Mouse (Mus musculus) kidney, postnatal 0 days (tissue): ENCODE data around the gene Higd2a. TPM values are rescaled to one million over a fixed set of nuclear protein-coding genes. Genes with fewer than 3 reads are reported as not detected.
A peak's percentile ranks its signal among the peaks of the same experiment; 100 is the strongest.

Experiments used
- ATAC-seq: fragments of 200-750 bp; cut with Nextera tagmentation; replicated peaks from 2 replicates; pipeline ENCODE4 v1.8.0; 2017; ENCODE audit warnings: low read depth, moderate number of reproducible peaks, moderate TSS enrichment, moderate library complexity; ENCODE audit not compliant: low FRiP score
- DNase-seq: peaks from one replicate; pipeline ENCODE4 v3.0.0-alpha.2; 2016; ENCODE audit warnings: low spot score
- H3K27ac ChIP-seq: fragments of 300-500 bp; sonication (generic); 2 replicates; pipeline ENCODE4 v1.5.1; 2014; ENCODE audit warnings: mild to moderate bottlenecking
- H3K27me3 ChIP-seq: fragments of 300-500 bp; sonication (generic); 2 replicates; pipeline ENCODE4 v1.6.1; 2014; ENCODE audit warnings: low read length, mixed read lengths; ENCODE audit not compliant: insufficient read depth
- H3K36me3 ChIP-seq: fragments of 300-500 bp; sonication (generic); 2 replicates; pipeline ENCODE4 v1.6.1; 2014; ENCODE audit warnings: low read length, mixed read lengths; ENCODE audit not compliant: insufficient read depth
- H3K4me1 ChIP-seq: fragments of 300-500 bp; sonication (generic); replicated peaks from 2 replicates; pipeline ENCODE4 v1.6.1; 2014; ENCODE audit warnings: antibody characterized with exemption, low read length, mixed read lengths; ENCODE audit not compliant: insufficient read depth
- H3K4me2 ChIP-seq: fragments of 300-500 bp; sonication (generic); 2 replicates; pipeline ENCODE4 v1.6.1; 2014; ENCODE audit warnings: mild to moderate bottlenecking, low read length, moderate library complexity, mixed read lengths
- H3K4me3 ChIP-seq: fragments of 300-500 bp; sonication (generic); replicated peaks from 2 replicates; pipeline ENCODE4 v1.5.1; 2014; ENCODE audit warnings: low read depth, low read length
- H3K9ac ChIP-seq: fragments of 300-500 bp; sonication (generic); 2 replicates; pipeline ENCODE4 v1.6.1; 2014; ENCODE audit warnings: low read depth, low read length
- H3K9me3 ChIP-seq: fragments of 300-500 bp; sonication (generic); replicated peaks from 2 replicates; pipeline ENCODE4 v1.6.1; 2016; ENCODE audit warnings: low read length, inconsistent platforms, mixed read lengths
- CTCF ChIP-seq: IDR thresholded peaks from 2 replicates; pipeline ENCODE4 v1.5.1; 2016; ENCODE audit warnings: antibody characterized with exemption, low read depth, mild to moderate bottlenecking, moderate library complexity
- WGBS: fragments of 180-500 bp; shearing (Covaris S2); extraction: QIAGEN DNeasy Blood & Tissue Kit; methylation state at CpG from one replicate; pipeline ENCODE4 v1.1.7; 2014; 5-methylcytosine and 5-hydroxymethylcytosine counted together
- polyA plus RNA-seq: library from polyadenylated mRNA; unstranded; fragments of >200 nt; fragmentation: Nextera tagmentation; extraction: Ambion mirVana; gene quantifications from 2 replicates; pipeline ENCODE4 v1.2.1, GENCODE M21; 2015

Gene Higd2a
- polyA plus RNA-seq, 1 experiment from 2014 or later: 317 TPM

GRCm38 (mm10) chr13:54560608-54561007 lies 29.4 kb upstream of the Higd2a start:
- H3K4me2 ChIP-seq: no peak overlapping the region
- peaks cover 7% of the 10 kb centered on the region for H3K4me1 ChIP-seq
- H3K27ac ChIP-seq: no peak overlapping the region
- ATAC-seq (no peak), DNase-seq (no peak)
- TF ChIP-seq CTCF: no peak
- H3K9me3 ChIP-seq: no peaks in the 10 kb centered on the region
- peaks cover 51% of the 10 kb centered on the region for H3K36me3 ChIP-seq
- 89% methylated on average over 7 of the region's 7 CpGs for WGBS
- H3K27me3 ChIP-seq: no peaks in the 10 kb centered on the region
- no peak overlapping the region for H3K4me3 ChIP-seq
- no peak overlapping the region for H3K9ac ChIP-seq

- no peaks in the 10 kb centered on the region for H3K9me3 ChIP-seq
- H3K4me3 ChIP-seq: no peak overlapping the region
- TF ChIP-seq CTCF: no peak
- H3K27me3 ChIP-seq: no peaks in the 10 kb centered on the region
- peaks cover 37% of the 10 kb centered on the region; the same call in 1 of the 2 replicates for H3K36me3 ChIP-seq
- H3K4me2 ChIP-seq: no peak overlapping the region
- H3K4me1 ChIP-seq: peaks cover 7% of the 10 kb centered on the region
- H3K27ac ChIP-seq: peak overlapping the region; percentile 80; the same call in 1 of the 2 replicates
- 42% methylated on average over 7 of the region's 7 CpGs for WGBS
- no peak overlapping the region for H3K9ac ChIP-seq
- peak; percentile 83 for ATAC-seq
- DNase-seq: peak; percentile 44
Observed at GRCm38 (mm10) chr13:54562562-54562961, 27.4 kb upstream of the Higd2a start.

DNA sequence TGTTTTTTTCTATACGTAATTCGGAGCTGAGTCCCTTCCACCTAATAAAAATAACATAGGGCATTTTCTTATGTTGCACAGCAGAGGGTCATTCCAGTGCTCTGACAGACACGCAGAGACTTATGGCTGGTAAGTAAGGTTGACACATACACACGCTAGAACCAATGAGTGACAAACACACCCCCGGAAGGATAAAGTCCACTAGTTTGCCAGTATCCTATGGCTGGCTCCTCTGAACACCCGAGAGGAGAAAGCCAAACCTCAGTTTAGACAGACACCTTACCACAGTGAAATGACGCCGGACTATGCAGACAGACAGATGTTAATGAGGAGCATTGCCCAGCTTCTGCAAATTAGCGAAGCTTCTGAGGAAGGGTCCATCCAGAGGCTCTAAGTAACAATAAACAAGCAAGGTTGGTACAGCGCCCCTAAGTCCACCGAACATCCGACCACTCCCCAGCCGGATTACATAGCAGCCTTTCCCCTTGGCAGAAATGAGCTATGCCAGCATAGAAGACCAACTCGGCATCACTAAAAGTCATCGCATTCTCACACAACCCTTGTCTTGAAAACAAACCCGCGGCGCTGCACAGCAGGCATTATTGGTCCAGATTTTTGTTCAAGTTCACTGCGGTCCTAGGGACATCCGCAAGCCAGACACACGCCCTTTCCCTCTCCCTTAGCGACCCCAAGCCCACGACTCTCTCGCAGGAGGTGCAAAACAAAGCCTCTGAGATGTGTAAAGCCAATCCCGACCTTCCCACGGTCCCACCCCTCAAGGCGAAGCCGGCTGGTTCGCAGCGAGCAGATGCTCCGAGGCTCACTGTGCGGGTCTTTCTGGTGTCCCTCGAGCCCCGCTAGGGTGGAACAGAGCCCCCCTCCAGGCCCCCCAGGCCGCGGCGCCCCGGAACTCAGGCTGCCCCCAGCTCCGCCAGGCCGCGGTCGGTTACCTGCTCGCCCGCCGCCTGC lies 25.5 kb upstream of the Higd2a start:
- TF ChIP-seq CTCF: no peak
- peak overlapping the region; percentile 72 for H3K4me2 ChIP-seq
- no peaks in the 10 kb centered on the region for H3K9me3 ChIP-seq
- peak overlapping the region; percentile 76 for H3K27ac ChIP-seq
- WGBS: 8% methylated on average over 45 of the region's 45 CpGs
- H3K4me3 ChIP-seq: peak overlapping the region; percentile 91
- H3K27me3 ChIP-seq: no peaks in the 10 kb centered on the region
- DNase-seq: peak; percentile 30
- ATAC-seq: no peak; the same call in 1 of the 2 replicates
- peak overlapping the region; percentile 98 for H3K9ac ChIP-seq
- peaks cover 7% of the 10 kb centered on the region for H3K4me1 ChIP-seq
- H3K36me3 ChIP-seq: peaks cover 20% of the 10 kb centered on the region; the same call in 1 of the 2 replicates

- 0% methylated on average over 27 of the region's 27 CpGs for WGBS
- Histone ChIP-seq H3K4me1 (peaks cover 7% of the 10 kb centered on the region), H3K36me3 (peaks cover 13% of the 10 kb centered on the region; the same call in 1 of the 2 replicates), H3K27ac (peak within 1 kb of the TSS; percentile 77), H3K4me3 (peak within 1 kb of the TSS; percentile 91), H3K27me3 (no peaks in the 10 kb centered on the region), H3K9ac (peak within 1 kb of the TSS; percentile 98), H3K9me3 (no peaks in the 10 kb centered on the region), H3K4me2 (peak within 1 kb of the TSS; percentile 72)
- DNase-seq: peak; percentile 96
- ATAC-seq: peak; percentile 86
- no peak for TF ChIP-seq CTCF
Observed at GRCm38 (mm10) chr13:54565201-54565581, 24.8 kb upstream of the Higd2a start, which contains the start of gene 4833439L19Rik. TSS of gene 4833439L19Rik (minus strand) at chr13:54565435.

- no peaks in the 10 kb centered on the region for H3K9me3 ChIP-seq
- peak overlapping the region; percentile 72 for H3K4me2 ChIP-seq
- peak overlapping the region; percentile 8; the same call in 1 of the 2 replicates for H3K9ac ChIP-seq
- 39% methylated on average over 8 of the region's 8 CpGs for WGBS
- H3K27ac ChIP-seq: peak overlapping the region; percentile 77
- H3K27me3 ChIP-seq: no peaks in the 10 kb centered on the region
- TF ChIP-seq CTCF: peak; percentile 66
- H3K4me1 ChIP-seq: peaks cover 7% of the 10 kb centered on the region
- H3K4me3 ChIP-seq: peak overlapping the region; percentile 91
- peak; percentile 34 for ATAC-seq
- DNase-seq: peak; percentile 68
- peaks cover 12% of the 10 kb centered on the region; the same call in 1 of the 2 replicates for H3K36me3 ChIP-seq
Observed at GRCm38 (mm10) chr13:54565594-54566345, 24.2 kb upstream of the Higd2a start.

DNA sequence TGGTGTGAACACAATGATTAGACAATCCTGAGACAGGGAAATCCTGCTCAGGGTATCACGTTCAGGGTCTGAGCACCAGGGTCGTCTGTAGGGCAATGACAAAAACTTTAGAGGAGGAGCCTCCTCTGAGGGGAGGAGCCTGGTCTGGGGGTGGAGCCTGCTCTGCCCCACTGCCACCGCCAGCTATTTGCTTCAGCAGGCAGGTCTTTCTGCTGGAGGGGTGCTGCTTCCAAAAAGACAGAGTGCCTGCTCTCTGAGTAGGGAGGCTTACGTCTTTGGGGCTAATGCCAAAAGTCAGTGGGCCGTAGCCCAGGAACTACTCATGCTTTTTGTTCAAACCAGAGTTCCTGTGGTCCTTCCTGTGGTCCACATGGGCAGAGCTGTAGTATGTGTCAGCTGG lies 21.6 kb upstream of the Higd2a start:
- no peak for TF ChIP-seq CTCF
- ATAC-seq (no peak), DNase-seq (no peak)
- Histone ChIP-seq H3K4me2 (no peak overlapping the region), H3K4me1 (peaks cover 7% of the 10 kb centered on the region; the same call in 1 of the 2 replicates), H3K27ac (no peak overlapping the region), H3K36me3 (no peaks in the 10 kb centered on the region), H3K9ac (no peak overlapping the region), H3K4me3 (no peak overlapping the region), H3K9me3 (no peaks in the 10 kb centered on the region), H3K27me3 (no peaks in the 10 kb centered on the region)
- 47% methylated on average over 5 of the region's 5 CpGs for WGBS
